Mouse (Mus musculus) spleen, adult 2 months (tissue): ENCODE measurements around the gene Crim1. TPM values are rescaled to one million over a fixed set of nuclear protein-coding genes. Genes with fewer than 3 reads are reported as not detected.

Source experiments
- DNase-seq, 2 experiments: peaks; one replicate each; pipeline versions ENCODE4 v3.0.0 to v3.0.0-alpha.2; 2012 to 2021; ENCODE audit warnings: low spot score in 2 of 2, low read depth in 1 of 2
- H3K27ac ChIP-seq: fragments of 200-500 bp; 2 replicates; pipeline ENCODE4 v1.5.1; 2012; ENCODE audit warnings: low read length, inconsistent platforms; ENCODE audit not compliant: insufficient read depth
- H3K27me3 ChIP-seq: fragments of 200-500 bp; 2 replicates; pipeline ENCODE4 v1.6.1; 2012; ENCODE audit warnings: mild to moderate bottlenecking, moderate library complexity, low read length, inconsistent platforms; ENCODE audit not compliant: control insufficient read depth, insufficient read depth
- H3K36me3 ChIP-seq: fragments of 200-500 bp; 2 replicates; pipeline ENCODE4 v1.6.1; 2012; ENCODE audit warnings: mild to moderate bottlenecking, low read length, inconsistent platforms; ENCODE audit not compliant: control insufficient read depth, insufficient read depth
- H3K4me1 ChIP-seq: fragments of 200-500 bp; 2 replicates; pipeline ENCODE4 v1.6.1; 2011; ENCODE audit warnings: inconsistent platforms; ENCODE audit not compliant: control insufficient read depth, insufficient read depth, insufficient read length
- H3K4me3 ChIP-seq: fragments of 200-500 bp; 2 replicates; pipeline ENCODE4 v1.5.1; 2011; ENCODE audit warnings: mild to moderate bottlenecking, inconsistent platforms; ENCODE audit not compliant: insufficient read depth, insufficient read length; ENCODE audit errors: extremely low read depth
- CTCF ChIP-seq: fragments of 200-500 bp; IDR thresholded peaks from 2 replicates; pipeline ENCODE4 v1.5.1; 2011; ENCODE audit warnings: mild to moderate bottlenecking, inconsistent platforms; ENCODE audit not compliant: insufficient read depth, insufficient read length, insufficient replicate concordance; ENCODE audit errors: extremely low read depth
- POLR2A ChIP-seq: fragments of 200-500 bp; IDR thresholded peaks from 2 replicates; pipeline ENCODE4 v1.6.1; 2011; ENCODE audit warnings: low read depth, low read length, inconsistent platforms
- WGBS: fragments of 180-500 bp; shearing (Covaris S2); methylation state at CpG from one replicate; pipeline ENCODE4 v1.1.7; 2018; 5-methylcytosine and 5-hydroxymethylcytosine counted together
- polyA plus RNA-seq: library from polyadenylated mRNA; depleted of rRNA; stranded (reverse); fragments of >200 nt; gene quantifications from 2 replicates; pipeline ENCODE4 v1.2.3, GENCODE M21; 2012

The Crim1 gene
- polyA plus RNA-seq, 1 experiment, result 20.5 TPM

DNA sequence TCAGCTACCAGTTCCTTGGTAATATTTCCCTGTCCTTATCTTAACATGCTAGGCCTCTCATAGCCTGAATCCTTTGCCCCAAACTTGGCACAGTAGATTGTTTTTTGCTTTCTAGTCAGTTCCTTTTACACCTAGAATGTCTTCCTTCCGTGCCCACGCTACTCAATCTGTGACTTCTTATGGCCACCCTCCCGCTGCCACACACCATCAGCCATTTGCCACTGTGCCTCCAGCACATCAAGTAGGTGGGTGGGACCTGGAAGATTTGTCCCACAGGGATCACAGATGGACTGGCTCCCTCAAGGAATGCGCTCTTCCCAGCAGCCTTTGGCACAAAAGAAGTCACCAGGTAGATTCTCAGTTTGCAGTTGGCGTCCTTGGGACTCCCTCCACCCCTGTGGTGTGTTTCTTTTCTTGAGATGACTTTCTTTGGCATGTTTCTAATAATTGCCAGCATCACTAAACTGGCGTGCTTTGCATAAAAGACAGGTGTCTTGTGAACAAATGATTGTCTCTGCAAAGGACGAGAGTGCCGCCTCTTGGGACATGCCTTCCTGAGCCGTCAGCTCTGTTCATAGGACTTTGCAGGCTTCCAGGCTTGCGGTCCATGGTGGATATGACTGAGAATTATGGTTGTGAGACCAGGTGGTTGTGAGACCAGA, 92.9 kb downstream of the Crim1 start:
- no peaks in the 10 kb centered on the region for H3K36me3 ChIP-seq
- 92% methylated on average over 10 of the region's 10 CpGs for WGBS
- DNase-seq, result no peak
- H3K27ac ChIP-seq, result no peak overlapping the region
- TF ChIP-seq CTCF (no peak), POLR2A (no peak)
- no peak overlapping the region for H3K4me3 ChIP-seq
- H3K4me1 ChIP-seq, result no peaks in the 10 kb centered on the region
- no peaks in the 10 kb centered on the region for H3K27me3 ChIP-seq

DNA sequence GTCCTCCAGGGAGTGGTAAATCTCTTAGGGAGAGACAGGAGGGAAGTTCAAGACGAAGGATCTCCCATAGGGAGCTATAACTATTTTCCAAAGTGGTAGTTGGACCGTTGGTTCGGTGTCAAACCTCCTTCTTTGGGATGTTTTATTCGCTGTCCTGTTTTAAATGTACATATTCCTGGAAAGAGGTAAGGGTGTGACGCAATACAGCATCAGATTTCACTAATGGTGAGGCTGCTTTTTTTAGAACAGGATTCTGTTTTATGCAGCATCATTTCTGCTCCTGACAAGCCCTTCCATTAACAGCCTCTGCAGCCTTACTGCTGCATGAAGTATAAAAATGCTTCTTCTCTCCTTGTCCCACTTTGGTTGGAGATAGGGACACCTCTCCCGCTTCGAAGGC, 95.9 kb downstream of the Crim1 start:
- no peak overlapping the region for H3K4me3 ChIP-seq
- no peaks in the 10 kb centered on the region for H3K36me3 ChIP-seq
- 88% methylated on average over 7 of the region's 7 CpGs for WGBS
- H3K4me1 ChIP-seq, result no peaks in the 10 kb centered on the region
- TF ChIP-seq POLR2A (no peak), CTCF (no peak)
- no peak overlapping the region for H3K27ac ChIP-seq
- no peaks in the 10 kb centered on the region for H3K27me3 ChIP-seq
- no peak for DNase-seq

DNA sequence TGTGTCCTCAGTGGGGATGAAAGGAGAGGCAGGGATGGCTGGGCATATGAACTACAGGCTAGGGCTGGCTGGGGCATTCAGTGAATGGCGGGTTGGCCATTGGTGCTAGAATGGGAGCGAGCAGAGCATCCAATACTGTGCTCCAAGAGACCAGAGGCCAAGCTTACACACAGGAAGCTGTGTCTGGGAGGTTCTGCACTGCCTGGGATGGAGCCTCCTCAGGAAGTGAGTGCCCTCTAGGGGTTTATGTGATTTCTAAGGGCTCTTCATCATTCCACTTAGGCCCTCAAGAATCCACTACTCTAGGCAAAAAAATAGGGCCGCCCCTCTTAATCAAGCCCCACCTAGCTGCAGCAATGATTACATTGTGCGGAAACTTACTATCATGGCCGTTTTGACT, 98.1 kb downstream of the Crim1 start:
- no peaks in the 10 kb centered on the region for H3K36me3 ChIP-seq
- H3K27me3 ChIP-seq, result no peaks in the 10 kb centered on the region
- no peak for DNase-seq
- 81% methylated on average over 5 of the region's 5 CpGs for WGBS
- no peak overlapping the region for H3K27ac ChIP-seq
- no peak overlapping the region for H3K4me3 ChIP-seq
- no peaks in the 10 kb centered on the region for H3K4me1 ChIP-seq
- TF ChIP-seq POLR2A (no peak), CTCF (no peak)

DNA sequence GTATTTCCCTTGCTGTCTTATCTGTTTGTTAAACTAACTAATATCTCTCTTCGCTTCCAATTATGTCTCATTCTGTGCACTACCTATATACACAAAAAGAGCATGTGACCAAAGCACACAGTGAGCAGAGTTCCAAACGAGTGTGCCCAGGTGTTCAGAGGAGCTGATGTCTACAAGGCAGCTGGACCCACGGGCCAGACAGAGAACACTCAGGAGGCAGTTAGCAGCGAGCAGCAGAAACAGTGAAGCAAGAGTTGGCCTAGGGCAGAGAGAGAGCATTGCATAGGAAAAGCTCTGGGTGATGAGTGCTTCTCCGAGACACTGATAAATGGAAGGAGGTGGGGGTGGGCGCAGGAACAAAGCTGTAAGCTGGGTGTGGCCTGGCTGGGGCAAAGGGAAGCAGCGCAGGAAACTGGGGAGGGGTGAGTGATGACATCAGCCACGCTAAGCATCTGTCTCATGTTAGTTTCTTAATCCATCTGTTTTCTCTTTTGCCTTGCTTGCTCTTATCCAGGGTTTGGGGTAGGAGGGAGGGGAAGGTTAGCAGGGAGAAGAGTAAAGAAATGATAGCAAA, 99.0 kb downstream of the Crim1 start:
- H3K4me1 ChIP-seq, result no peaks in the 10 kb centered on the region
- H3K27ac ChIP-seq, result no peak overlapping the region
- H3K4me3 ChIP-seq, result no peak overlapping the region
- no peak for DNase-seq
- TF ChIP-seq POLR2A (no peak), CTCF (no peak)
- H3K27me3 ChIP-seq, result no peaks in the 10 kb centered on the region
- WGBS, result 67% methylated on average over 8 of the region's 8 CpGs
- H3K36me3 ChIP-seq, result no peaks in the 10 kb centered on the region

DNA sequence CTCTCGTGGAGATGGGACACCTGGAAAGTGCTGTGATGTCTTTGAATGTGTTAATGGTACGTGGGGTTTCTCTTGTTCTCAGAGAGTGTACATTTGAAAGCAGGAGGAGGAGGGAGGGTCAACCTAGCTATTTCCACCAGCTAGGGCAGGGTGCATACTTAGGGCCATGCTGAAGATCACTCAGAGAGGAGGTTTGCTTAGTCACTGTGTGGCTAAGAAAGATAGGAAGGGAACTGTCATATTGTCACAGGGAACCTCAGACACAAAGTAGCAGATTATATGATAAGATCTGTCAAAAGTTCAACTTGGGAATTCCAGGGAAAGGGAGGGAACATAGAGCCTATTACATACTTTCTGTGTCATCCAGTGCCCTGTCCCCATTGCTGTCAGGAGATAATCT, 103.0 kb downstream of the Crim1 start:
- Histone ChIP-seq H3K36me3 (no peaks in the 10 kb centered on the region), H3K4me1 (no peaks in the 10 kb centered on the region), H3K4me3 (no peak overlapping the region), H3K27me3 (no peaks in the 10 kb centered on the region), H3K27ac (no peak overlapping the region)
- WGBS, result 74% methylated on average over 2 of the region's 2 CpGs
- no peak for DNase-seq
- TF ChIP-seq POLR2A, result no peak
- no peak for TF ChIP-seq CTCF

DNA sequence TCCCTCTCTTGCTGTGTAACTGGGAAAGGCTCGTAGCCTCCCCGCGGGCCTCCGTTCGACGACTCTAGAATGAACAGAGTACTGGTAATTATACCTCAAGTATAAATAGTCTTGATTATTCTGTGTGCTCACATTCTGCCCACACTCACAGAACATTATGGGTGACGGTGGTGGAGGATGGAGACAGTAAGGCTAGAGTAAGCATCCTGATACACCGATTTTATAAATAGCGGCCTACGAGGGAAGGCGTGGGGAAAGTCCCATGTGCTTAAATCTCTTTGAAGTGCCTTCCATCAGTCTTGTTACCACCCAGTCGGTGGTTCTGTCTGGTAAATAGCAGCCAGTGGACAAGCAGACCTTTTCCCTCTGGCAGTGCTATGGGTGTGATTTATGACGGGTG, 104.0 kb downstream of the Crim1 start:
- no peaks in the 10 kb centered on the region for H3K36me3 ChIP-seq
- H3K4me3 ChIP-seq, result no peak overlapping the region
- no peak for DNase-seq
- no peaks in the 10 kb centered on the region for H3K27me3 ChIP-seq
- H3K27ac ChIP-seq, result no peak overlapping the region
- WGBS, result 91% methylated on average over 13 of the region's 13 CpGs
- no peaks in the 10 kb centered on the region for H3K4me1 ChIP-seq
- TF ChIP-seq POLR2A, result no peak
- no peak for TF ChIP-seq CTCF

DNA sequence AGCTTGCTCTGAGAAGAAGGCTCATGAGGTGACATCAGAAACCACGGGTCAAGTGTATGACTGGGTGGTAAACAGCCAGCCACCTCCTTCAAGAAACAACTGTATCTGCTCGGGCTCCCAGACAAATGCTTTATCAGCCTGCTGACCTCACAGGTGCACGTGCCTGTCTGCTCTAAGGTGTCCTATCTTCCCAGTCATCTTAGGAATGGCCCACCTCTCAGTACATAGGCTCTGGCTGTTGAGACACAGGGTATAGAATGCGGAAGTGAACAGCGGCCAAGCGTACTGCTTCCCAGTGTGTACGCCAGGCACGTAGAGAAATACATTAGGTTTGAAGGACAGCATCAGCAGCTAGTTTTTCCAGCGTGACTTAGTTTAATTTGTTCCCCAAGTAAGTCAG, 106.4 kb downstream of the Crim1 start:
- H3K27me3 ChIP-seq, result no peaks in the 10 kb centered on the region
- TF ChIP-seq CTCF (no peak), POLR2A (no peak)
- WGBS, result 92% methylated on average over 9 of the region's 9 CpGs
- H3K4me3 ChIP-seq, result no peak overlapping the region
- H3K36me3 ChIP-seq, result no peaks in the 10 kb centered on the region
- H3K4me1 ChIP-seq, result no peaks in the 10 kb centered on the region
- no peak for DNase-seq
- no peak overlapping the region for H3K27ac ChIP-seq
